Mouse (Mus musculus) liver (tissue): Measurements from ENCODE around the gene Plekhh1.
A peak's percentile ranks its signal among the peaks of the same experiment; 100 is the strongest.

Source experiments
- DNase-seq: peaks from one replicate; pipeline ENCODE4 v3.0.0-alpha.2; 2020; ENCODE audit warnings: mixed read lengths

Plekhh1 gene

DNA sequence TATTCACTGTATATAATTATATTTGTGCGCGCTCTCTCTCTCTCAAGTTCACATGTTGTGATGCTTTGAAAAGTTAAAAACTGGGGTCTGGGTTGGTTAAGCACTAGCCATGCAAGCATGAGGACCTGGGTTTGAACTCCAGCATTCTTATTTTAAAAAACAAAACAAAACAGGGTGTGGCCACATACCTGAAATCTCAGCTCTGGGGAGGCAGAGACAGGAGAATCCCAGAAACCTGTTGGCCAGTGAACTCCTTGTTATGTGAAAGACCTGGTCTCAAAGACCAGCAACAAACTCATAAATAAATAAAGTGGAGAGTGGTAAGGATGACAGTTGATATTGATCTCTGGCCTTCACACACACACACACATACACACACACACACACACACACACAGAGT, 5.4 kb downstream of the Plekhh1 start:
- no peak for DNase-seq

GRCm38 (mm10) chr12:79035349-79035748, 6.4 kb downstream of the Plekhh1 start:
- DNase-seq, result no peak

GRCm38 (mm10) chr12:79039708-79040107, 10.7 kb downstream of the Plekhh1 start:
- DNase-seq, result no peak

- no peak for DNase-seq
These were observed 11.4 kb downstream of the Plekhh1 start for GRCm38 (mm10) chr12:79040201-79040827.

- no peak for DNase-seq
These were observed 12.5 kb downstream of the Plekhh1 start for GRCm38 (mm10) chr12:79041436-79041835.

GRCm38 (mm10) chr12:79044668-79045067, 15.7 kb downstream of the Plekhh1 start:
- DNase-seq, result no peak

GRCm38 (mm10) chr12:79046171-79046570, 17.2 kb downstream of the Plekhh1 start:
- DNase-seq, result no peak

- no peak for DNase-seq
These were observed 18.2 kb downstream of the Plekhh1 start for GRCm38 (mm10) chr12:79047203-79047602.

DNA sequence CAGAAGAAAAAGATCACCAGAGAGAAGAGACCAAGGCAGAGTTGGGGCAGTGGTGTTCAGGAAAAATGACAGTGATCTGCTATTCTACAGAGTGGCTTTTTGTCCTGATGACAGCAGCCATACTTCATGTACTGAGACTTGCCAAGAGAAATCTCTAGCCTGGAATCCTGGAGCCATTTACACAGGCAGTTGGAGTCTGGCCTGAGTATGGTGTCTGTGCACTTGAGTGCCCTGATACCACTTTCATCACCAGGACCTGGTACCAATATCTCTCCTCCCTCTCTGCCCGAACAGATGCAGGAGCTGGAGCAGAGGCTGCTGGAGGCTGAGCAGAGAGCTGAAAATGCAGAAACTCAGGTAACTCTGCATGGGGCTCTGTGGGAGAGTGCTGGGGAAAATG, 19.9 kb downstream of the Plekhh1 start:
- no peak for DNase-seq

DNA sequence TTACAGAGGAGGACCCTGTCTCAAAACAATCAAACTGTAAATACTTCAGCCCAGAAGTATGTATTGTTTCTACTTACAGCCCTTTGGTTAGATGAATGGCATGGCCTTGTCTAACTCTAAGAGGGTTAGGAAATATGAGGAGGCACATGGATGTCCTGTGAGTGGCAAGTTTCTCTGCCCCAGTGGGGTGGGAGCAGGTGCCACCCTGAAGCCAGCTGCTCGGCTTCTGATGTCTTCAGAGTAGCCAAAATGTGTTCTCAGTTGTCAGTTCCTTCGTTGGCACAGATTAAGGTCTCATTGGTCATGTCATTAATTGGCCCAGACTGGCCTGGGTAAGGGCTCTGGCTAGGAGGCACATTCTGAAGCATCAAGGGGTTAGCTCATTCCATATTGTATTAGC, 20.8 kb downstream of the Plekhh1 start:
- DNase-seq, result no peak

GRCm38 (mm10) chr12:79050545-79051212, 21.7 kb downstream of the Plekhh1 start:
- DNase-seq, result no peak

GRCm38 (mm10) chr12:79052073-79052472, 23.1 kb downstream of the Plekhh1 start:
- no peak for DNase-seq

GRCm38 (mm10) chr12:79055276-79055675, 26.3 kb downstream of the Plekhh1 start:
- peak; percentile 76 for DNase-seq

GRCm38 (mm10) chr12:79059573-79059972, 30.6 kb downstream of the Plekhh1 start:
- no peak for DNase-seq

GRCm38 (mm10) chr12:79060134-79060533, 31.2 kb downstream of the Plekhh1 start:
- no peak for DNase-seq

DNA sequence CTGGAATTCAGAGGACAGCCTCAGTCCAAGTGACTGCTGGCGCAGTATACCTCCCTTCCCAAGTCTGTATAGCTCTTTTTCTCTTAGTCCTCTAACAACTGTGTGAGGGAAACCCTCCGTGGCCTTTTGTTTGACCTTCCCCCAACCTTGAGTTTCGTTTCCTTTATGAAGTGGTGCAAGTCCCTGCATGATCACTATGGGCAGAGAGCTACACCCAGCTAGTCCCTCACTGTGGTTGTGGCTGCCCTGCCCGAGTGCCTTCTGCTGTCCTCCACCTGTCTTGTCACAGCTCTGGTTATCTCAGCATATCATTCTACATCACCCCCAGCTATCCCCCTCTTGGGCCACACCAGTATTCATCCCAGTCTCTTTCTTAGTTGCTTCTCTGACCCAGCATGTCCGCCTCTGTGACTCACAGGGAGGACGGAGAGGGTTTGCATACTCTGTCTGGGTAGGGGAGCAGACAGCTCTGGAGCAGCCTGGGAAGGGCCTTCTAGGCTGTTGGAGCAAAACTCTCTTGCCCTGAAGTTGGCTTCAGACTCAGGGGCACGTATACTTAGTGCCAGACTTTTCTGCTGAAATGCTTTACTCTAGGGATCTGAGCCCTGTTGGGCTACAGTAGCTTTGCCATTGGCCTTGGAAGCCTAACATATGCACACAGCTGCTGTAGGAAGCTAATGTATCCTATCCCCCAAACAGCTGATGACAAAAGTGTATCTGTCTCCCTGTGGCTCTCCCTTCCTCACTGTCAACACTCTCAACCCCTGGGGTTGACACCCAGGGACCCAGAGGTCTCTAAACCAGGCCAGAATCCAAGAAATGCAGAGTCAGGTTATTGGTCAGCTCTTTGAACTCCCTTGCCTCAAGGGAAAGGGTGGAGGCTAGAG, 32.0 kb downstream of the Plekhh1 start:
- no peak for DNase-seq

DNA sequence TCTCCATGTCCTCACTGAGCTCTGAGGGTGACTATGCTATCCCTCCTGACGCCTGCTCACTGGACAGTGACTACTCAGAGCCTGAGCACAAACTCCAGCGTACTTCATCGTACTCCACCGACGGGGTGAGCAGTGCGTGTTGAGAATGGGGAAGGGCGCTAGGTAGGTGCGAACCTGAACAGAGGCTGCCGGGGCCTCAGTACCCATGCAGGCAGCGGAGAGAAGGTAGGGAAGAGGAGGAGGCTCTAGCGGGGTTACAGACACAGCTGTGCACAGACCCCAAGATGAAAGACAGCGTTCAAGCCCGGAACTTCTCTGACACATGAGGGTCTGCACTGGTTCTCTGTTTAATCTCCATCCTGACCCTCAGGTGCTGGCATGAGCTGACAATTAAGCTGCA, 35.5 kb downstream of the Plekhh1 start:
- no peak for DNase-seq

- DNase-seq, result no peak
These were observed 37.5 kb downstream of the Plekhh1 start for GRCm38 (mm10) chr12:79066431-79066830.

GRCm38 (mm10) chr12:79067526-79067925, 38.6 kb downstream of the Plekhh1 start:
- DNase-seq, result no peak

DNA sequence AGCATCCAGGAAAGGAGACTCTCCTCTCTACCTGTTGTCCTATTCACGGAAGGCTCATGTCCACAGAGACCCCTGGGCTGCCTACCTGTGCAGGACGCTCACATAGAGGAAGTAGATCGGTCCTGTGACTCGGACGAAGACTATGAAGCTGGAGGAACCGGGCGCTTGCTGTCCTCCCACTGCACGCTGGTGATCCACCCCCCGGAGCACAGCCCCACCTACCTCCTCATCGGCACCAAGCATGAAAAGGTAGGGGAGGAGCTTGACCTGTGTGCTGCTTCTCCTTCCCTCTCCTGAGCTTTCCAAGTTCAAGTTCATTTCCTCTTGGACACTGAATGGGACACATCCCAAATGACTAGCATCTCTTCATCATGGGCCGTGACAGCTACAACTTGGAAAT, 39.3 kb downstream of the Plekhh1 start:
- DNase-seq, result no peak

- no peak for DNase-seq
These were observed 40.2 kb downstream of the Plekhh1 start for GRCm38 (mm10) chr12:79069187-79069608.

DNA sequence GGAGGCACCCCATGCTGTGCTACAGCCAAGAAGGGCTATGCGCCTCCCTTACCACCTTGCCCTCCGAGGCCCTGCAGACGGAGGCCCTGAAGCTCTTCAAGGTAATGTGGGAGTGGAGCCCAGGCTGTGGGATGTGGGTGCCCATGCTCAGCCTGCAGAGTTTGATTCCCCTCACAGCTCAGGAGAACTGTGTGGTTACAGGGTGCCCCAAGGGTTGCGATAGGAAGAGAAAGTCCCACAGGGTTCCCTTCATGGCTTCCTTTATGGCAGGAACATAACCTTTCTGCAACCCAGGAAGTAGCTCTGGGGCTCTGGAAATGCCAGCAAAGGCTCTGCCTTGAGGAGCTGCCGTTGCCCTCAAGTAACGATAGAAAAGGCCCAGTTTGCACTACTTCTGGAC, 41.0 kb downstream of the Plekhh1 start:
- no peak for DNase-seq

GRCm38 (mm10) chr12:79070736-79071333, 41.9 kb downstream of the Plekhh1 start:
- no peak for DNase-seq
